Mouse (Mus musculus): ENCODE measurements around the gene Prl8a6.

The Prl8a6 gene

DNA sequence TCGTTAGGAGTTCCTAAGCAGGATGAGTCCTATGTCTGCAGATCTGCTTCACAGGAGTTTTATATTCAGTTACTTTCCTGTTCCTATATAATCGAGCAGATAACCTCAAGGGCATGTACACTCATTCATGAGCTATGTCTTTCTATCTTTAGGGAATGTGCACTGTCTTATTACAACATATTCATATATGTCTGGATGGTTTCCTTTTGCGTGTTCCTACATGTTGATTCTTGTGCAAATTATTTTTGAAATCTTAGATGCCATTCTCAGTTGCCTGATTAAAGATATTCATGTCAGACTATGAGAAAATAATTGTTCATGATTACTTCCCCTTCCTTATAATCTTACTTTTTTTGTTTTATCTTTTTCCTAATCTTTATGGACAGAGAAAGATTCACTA lies at the start of gene Prl8a6:
Gene Prl8a6, minus strand, starts transcription at position 101 of the 400 bp plus-strand sequence.
- DNase-seq: no peak

DNA sequence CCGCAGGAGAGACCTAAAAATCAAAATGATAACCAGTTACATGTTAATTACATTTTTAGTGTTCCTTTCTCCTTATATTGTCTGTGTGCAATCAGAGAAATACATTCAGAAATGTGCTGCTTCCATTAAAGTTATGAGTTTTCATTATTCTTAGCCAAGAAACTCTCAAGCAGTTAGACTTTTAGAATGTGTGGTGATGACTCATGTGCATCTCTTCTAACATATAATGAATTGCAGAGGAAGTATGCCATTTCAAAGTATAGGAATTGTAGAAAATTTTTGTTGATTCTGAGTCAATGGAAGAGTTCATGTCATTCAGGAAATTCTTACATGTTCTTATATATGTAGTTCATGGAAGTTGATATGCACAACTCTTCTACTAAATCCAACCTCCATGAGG lies 5.3 kb downstream of the Prl8a6 start:
- DNase-seq: no peak

DNA sequence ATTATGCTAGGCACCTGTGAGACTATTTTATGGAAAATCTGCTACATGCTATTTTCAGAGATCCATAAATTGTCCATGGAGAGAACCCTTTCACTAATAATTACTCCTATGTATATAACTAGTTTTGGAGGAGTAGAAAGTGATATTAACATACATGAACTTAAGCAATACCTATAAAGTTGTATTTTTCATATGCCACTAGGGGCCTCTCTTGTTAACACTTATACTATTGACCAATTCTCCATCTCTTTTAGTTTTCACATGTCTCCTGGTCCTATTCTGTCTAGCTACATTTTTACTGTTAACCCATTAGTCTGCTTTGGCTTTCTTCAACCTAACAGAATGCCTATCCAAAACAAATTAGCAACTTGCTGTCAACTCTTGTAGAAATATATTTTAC lies 24.8 kb downstream of the Prl8a6 start:
- DNase-seq: no peak

DNA sequence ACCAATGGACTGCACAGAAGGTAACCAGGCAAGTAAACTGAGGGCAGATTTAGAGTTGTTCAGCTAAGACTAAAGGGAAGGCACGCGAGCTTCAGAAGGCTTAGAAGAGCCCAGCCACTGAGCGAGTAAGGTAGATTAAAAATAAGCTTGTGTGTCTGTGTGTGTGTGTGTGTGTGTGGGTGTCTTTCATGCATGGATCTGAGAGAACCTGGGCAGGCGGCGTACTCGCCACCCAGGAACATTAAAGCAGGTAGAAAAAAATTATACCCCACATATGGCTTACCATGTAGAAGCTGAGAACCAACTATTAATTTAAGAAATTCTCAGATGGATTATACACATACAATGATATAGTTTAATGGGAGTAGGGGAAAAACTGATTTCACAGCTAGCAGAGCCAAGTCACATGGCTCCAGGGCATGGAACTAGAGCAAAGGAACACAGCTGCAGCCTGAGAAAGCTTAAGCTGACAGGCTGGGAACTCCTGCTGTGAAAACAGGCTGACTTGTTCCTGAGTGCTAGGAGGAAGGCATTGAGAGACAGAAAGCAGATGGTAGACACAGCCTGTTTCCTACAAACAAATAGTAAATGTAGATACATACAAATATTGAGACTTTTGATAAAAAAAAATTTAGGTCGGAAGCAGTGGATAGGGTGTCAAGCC lies 39.3 kb downstream of the Prl8a6 start:
- no peak for DNase-seq

DNA sequence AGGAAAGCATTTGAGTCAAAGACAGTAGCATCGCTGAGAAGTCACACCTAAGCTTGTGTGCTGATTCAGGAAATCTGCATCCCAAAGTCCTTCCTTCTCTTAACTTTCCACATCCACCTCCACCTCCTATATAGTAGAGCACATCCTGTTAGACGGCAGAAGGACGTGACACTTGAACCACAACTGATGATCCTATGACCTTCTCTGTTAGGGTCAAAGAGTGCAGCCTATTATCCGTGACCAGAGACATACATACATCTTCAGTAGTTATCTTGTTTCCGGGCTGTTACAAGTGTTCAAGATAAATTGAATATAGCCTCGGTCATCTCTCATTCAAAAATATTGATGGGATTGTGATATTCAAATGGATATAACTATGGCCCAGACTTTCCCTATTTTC lies 47.7 kb downstream of the Prl8a6 start, which contains the start of gene Prl2b1:
Gene Prl2b1, minus strand, starts transcription at position 101 of the 400 bp plus-strand sequence.
- DNase-seq: no peak
